Mouse (Mus musculus): ENCODE measurements around the gene Ushbp1.

GRCm38 (mm10) chr8:71404011-71404410 is 8.4 kb upstream of the Ushbp1 start:
- no peak for TF ChIP-seq CTCF (IDR thresholded peaks at IDR 0.05; ENCODE audit: low read depth)
- no peak for TF ChIP-seq EP300 (optimal IDR thresholded peaks at IDR 0.05)
